Mouse (Mus musculus) lung, adult 2 months (tissue): Measurements from ENCODE around the gene March10. TPM values are rescaled to one million over a fixed set of nuclear protein-coding genes. Genes with fewer than 3 reads are reported as not detected.
A peak's percentile ranks its signal among the peaks of the same experiment; 100 is the strongest.

ENCODE experiments used
- DNase-seq: peaks from one replicate; pipeline ENCODE4 v3.0.0; 2022
- H3K4me1 ChIP-seq: fragments of 200-500 bp; 2 replicates; pipeline ENCODE4 v1.6.1; 2011; ENCODE audit warnings: low read length; ENCODE audit not compliant: control insufficient read depth, insufficient read depth
- H3K4me3 ChIP-seq: fragments of 200-500 bp; replicated peaks from 2 replicates; pipeline ENCODE3; 2011; ENCODE audit warnings: low read depth, mild to moderate bottlenecking, control low read depth, low read length; ENCODE audit errors: extremely low read depth
- CTCF ChIP-seq: fragments of 200-500 bp; IDR thresholded peaks from 2 replicates; pipeline ENCODE4 v1.5.1; 2011; ENCODE audit warnings: mild to moderate bottlenecking, low read length, control low read depth; ENCODE audit not compliant: insufficient read depth
- POLR2A ChIP-seq: fragments of 200-500 bp; IDR thresholded peaks from 2 replicates; pipeline ENCODE4 v1.6.1; 2011; ENCODE audit warnings: low read depth, mild to moderate bottlenecking, control low read depth, low read length, borderline replicate concordance; ENCODE audit errors: extremely low read depth
- WGBS: fragments of 180-500 bp; shearing (Covaris S2); methylation state at CpG from one replicate; pipeline ENCODE4 v1.1.7; 2018; 5-methylcytosine and 5-hydroxymethylcytosine counted together
- polyA plus RNA-seq: library from polyadenylated mRNA; depleted of rRNA; stranded (reverse); fragments of >200 nt; gene quantifications from 2 replicates; pipeline ENCODE4 v1.2.3, GENCODE M21; 2012

The March10 gene
- polyA plus RNA-seq, 1 experiment, result 0.08 TPM

DNA sequence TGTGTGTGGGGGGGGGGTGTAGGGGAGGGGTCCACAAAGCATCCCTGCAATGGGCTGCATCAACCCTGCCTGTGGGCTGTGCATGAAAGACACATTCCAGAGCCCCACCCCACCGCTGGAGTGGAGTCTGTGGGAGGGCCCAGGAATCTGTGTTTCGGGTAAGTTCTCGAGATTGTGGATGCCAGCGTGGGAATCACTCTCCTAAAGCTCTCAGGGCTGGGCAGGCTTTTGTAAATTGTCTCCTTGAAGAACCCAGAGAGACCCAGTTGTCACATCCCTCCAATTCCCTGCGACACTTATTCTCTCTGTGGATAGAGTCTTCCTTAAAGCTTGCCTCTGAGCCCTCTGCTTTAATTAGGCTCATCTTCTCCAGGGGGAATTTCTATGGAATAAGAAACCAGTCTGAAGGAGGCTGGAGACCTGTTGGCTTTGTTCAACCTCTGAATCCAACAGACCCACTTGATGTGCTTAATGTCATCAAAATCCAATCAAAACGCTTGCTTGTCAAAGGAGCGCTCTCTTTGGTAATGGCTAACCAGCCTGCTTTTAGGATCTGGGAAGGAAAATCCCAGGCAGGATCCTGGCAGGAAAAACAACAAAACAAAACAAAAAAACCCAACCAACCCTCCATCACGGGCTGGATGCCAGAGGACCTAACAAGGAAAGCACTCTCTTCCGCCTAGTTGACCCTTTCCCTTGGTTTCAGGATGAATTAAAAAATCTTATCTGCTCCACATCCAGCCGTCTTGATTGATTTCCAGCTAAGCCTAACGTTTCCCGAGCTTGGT lies 92.7 kb downstream of the March10 start:
- no peak for DNase-seq
- Histone ChIP-seq H3K4me3 (no peak overlapping the region), H3K4me1 (peaks cover 2% of the 10 kb centered on the region)
- 43% methylated on average over 12 of the region's 12 CpGs for WGBS
- TF ChIP-seq POLR2A, result no peak
- TF ChIP-seq CTCF, result no peak

GRCm38 (mm10) chr11:105362946-105363597 lies 93.5 kb downstream of the March10 start:
- no peak for TF ChIP-seq POLR2A
- peak; percentile 16; the same call in 1 of the 2 replicates for TF ChIP-seq CTCF
- DNase-seq, result peak; percentile 86
- peaks cover 2% of the 10 kb centered on the region for H3K4me1 ChIP-seq
- WGBS, result 2% methylated on average over 40 of the region's 40 CpGs
- peak overlapping the region; percentile 64 for H3K4me3 ChIP-seq

DNA sequence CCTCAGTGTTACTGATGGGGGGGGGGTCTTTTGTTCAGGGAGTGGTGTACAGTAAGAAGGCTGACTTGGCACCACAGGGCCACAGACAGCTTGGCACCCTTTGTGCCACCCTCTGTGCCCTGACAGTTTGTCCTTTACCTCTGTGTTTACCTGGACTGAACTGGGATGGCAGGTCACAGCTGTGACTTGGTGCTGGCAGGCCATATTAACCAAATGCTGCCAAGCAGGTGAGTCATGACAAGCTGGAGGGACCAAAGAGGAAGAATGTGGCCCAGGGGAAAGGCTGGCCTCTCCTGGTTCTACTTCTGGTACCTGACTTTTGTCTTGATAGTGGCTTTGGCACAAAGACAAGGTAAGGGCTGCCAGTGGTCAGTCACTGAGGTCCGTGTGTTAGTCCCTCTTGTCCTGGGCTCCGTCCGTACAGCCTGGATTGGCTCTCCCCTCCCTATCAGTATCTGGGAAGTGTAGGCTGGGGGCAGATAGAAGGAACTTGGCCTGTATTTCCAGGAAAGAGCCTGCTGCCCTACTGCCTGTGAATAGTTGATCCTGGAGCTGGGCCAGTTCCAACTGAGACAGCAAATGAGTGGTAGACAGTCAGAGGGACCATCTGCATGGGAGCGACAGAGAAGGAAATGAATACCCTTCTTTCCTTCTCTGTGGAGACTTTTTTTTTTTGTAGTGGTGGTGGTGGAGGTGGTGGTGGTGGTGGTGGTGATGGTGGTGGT lies 94.3 kb downstream of the March10 start:
- TF ChIP-seq CTCF (no peak), POLR2A (no peak)

DNA sequence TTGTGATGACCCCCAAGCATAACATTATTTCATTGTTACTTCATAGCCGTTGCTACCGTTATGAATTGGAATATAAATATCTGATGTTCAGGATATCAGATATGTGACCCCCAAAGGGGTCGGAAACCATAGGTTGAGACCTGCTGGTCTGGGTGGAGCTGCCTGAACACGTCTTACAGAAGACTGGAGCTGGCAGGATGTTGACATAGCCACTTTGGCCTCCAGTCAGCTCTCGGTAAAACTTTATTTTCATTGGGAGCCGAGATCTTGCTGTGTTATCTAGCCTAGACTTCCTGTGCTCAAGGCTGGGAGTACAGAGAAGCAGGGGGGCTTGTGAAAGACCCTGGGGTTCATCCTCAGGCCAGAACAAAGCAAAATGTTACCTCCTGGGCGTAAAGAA lies 100.2 kb downstream of the March10 start:
- TF ChIP-seq CTCF (no peak), POLR2A (no peak)
- DNase-seq, result no peak
- 15% methylated on average over 7 of the region's 7 CpGs for WGBS
- Histone ChIP-seq H3K4me1 (peaks cover 10% of the 10 kb centered on the region), H3K4me3 (no peak overlapping the region)

More for the DNA sequence above, 94.3 kb downstream of the March10 start:
- 67% methylated on average over 4 of the region's 4 CpGs for WGBS
- Histone ChIP-seq H3K4me3 (no peak overlapping the region), H3K4me1 (peaks cover 2% of the 10 kb centered on the region)
- DNase-seq, result no peak

GRCm38 (mm10) chr11:105353891-105354280 lies 102.6 kb downstream of the March10 start:
- DNase-seq, result no peak
- WGBS, result 85% methylated on average over 4 of the region's 4 CpGs
- peaks cover 10% of the 10 kb centered on the region for H3K4me1 ChIP-seq
- TF ChIP-seq CTCF (no peak), POLR2A (no peak)
- H3K4me3 ChIP-seq, result no peak overlapping the region

DNA sequence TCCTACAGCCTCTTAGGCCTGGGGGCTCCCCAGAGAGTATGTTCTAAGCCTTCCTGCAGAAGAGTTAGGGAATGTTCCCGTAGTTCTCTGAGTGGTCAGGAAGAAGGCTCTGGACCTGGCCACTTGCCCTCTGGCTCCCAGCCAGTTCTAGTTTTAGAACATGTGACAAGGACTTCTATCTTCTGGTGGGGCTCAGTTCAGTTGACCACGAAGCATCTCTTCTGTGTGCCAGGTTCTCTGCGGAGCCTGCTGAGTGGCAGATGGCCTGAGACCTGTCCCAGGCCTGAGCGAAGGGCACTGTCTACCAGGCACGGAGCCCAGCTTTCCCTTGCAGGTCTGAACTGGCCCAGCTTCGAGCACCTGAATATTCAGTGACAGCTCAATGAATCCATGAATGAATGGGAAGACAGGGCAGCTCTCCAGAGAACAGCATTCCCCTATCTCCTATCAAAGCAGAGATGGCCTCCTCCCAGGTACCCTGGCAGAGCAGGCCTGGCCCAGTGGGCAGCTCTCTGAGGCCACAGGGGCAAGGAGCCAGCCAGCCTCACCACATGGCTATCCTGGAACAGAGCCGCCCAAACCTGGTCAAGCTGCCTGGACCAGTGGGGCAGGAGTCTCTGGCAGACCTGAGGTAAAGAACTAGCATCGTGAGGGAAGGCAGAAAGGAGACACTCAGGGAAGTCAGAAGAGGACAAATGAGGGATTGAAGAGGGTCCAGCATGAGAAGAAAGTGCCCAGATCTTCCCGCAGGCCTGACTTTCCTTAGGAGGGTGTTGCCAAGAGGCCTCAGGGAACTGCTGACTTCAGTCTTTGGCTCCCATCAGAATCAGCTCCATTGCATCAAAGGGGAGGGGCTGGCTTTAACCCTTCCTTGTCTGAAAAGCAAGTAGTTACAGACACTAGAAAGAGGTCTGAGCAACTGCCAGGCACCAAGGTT lies 103.3 kb downstream of the March10 start:
- DNase-seq, result peak; percentile 62
- H3K4me3 ChIP-seq, result no peak overlapping the region
- WGBS, result 34% methylated on average over 9 of the region's 9 CpGs
- TF ChIP-seq CTCF (no peak), POLR2A (no peak)
- H3K4me1 ChIP-seq, result peaks cover 10% of the 10 kb centered on the region

- H3K4me1 ChIP-seq, result peaks cover 10% of the 10 kb centered on the region
- 52% methylated on average over 8 of the region's 8 CpGs for WGBS
- DNase-seq, result peak; percentile 67
- no peak overlapping the region for H3K4me3 ChIP-seq
- no peak for TF ChIP-seq CTCF
- TF ChIP-seq POLR2A, result no peak
Observed at GRCm38 (mm10) chr11:105352152-105352551, 104.4 kb downstream of the March10 start.

DNA sequence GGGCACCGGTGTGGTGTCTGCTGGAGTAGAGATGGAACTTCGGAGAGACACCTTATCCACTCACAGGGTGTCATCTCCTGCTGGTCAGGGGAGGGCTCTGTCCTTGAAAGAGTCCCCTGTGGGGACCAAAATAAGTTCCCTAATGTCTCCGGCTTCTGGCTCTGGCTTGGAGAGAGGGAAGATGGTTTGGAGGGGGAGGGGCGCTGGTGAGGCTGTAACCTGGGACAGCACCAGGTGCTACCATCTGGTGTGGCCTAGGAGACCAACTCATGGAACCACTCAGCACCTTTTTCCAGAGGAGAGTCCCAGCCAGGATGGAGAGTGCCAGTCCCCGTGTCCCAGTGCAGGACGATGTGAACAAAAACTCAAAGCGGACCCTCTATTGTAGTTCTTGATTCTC lies 105.9 kb downstream of the March10 start:
- H3K4me1 ChIP-seq, result peaks cover 7% of the 10 kb centered on the region
- WGBS, result 89% methylated on average over 7 of the region's 7 CpGs
- no peak for DNase-seq
- H3K4me3 ChIP-seq, result no peak overlapping the region
- TF ChIP-seq POLR2A (no peak), CTCF (no peak)
